Mouse (Mus musculus) MEL (cell line): ENCODE results near the gene Rgs9. TPM values are rescaled to one million over a fixed set of nuclear protein-coding genes. Genes with fewer than 3 reads are reported as not detected.

Experiments
- DNase-seq: peaks from one replicate; pipeline ENCODE4 v3.0.0; 2011; ENCODE audit warnings: low read depth, low spot score
- H3K27ac ChIP-seq: 2 replicates; pipeline ENCODE4 v1.5.1; 2012; ENCODE audit warnings: low read depth, mild to moderate bottlenecking, control low read depth, low read length, moderate library complexity; ENCODE audit not compliant: control insufficient read depth
- H3K27me3 ChIP-seq, 2 experiments: fragments of 150-350 bp in 1 of 2; sonication (generic) in 1 of 2; 2 replicates each; pipeline ENCODE4 v1.6.1; 2012; ENCODE audit warnings: low read length in 2 of 2, mild to moderate bottlenecking in 2 of 2, improper control_type of control experiment in 1 of 2, moderate library complexity in 1 of 2; ENCODE audit not compliant: insufficient read depth in 2 of 2, control insufficient read depth in 1 of 2
- H3K36me3 ChIP-seq, 2 experiments: 2 replicates each; pipeline ENCODE4 v1.6.1; 2012 to 2014; ENCODE audit warnings: low read length in 2 of 2, improper control_type of control experiment in 1 of 2, inconsistent platforms in 1 of 2, mild to moderate bottlenecking in 1 of 2; ENCODE audit not compliant: insufficient read depth in 2 of 2, control insufficient read depth in 1 of 2
- H3K4me1 ChIP-seq, 2 experiments: fragments of 150-350 bp in 1 of 2; sonication (generic) in 1 of 2; 2 replicates each; pipeline ENCODE4 v1.6.1; 2012; ENCODE audit warnings: low read length in 2 of 2, improper control_type of control experiment in 1 of 2, mild to moderate bottlenecking in 1 of 2; ENCODE audit not compliant: insufficient read depth in 2 of 2, control insufficient read depth in 1 of 2
- H3K4me3 ChIP-seq, 2 experiments: fragments of 150-350 bp in 1 of 2; sonication (generic) in 1 of 2; 2 replicates each; pipeline ENCODE4 v1.5.1; 2012; ENCODE audit warnings: low read depth in 2 of 2, low read length in 2 of 2, mild to moderate bottlenecking in 2 of 2, moderate library complexity in 2 of 2, control low read depth in 1 of 2, improper control_type of control experiment in 1 of 2; ENCODE audit not compliant: control insufficient read depth in 1 of 2, insufficient read depth in 1 of 2
- H3K79me2 ChIP-seq: 2 replicates; pipeline ENCODE4 v1.6.1; 2012; ENCODE audit warnings: mild to moderate bottlenecking, low read length, moderate library complexity; ENCODE audit not compliant: control insufficient read depth, poor library complexity, insufficient read depth
- H3K9ac ChIP-seq: 2 replicates; pipeline ENCODE4 v1.6.1; 2012; ENCODE audit warnings: low read depth, mild to moderate bottlenecking, control low read depth, low read length, moderate library complexity; ENCODE audit not compliant: control insufficient read depth, poor library complexity, severe bottlenecking
- H3K9me3 ChIP-seq: fragments of 150-350 bp; sonication (generic); replicated peaks from 2 replicates; pipeline ENCODE4 v1.6.1; 2012; ENCODE audit warnings: mild to moderate bottlenecking, low read length, improper control_type of control experiment, moderate library complexity; ENCODE audit not compliant: insufficient read depth
- BHLHE40 ChIP-seq: IDR thresholded peaks from 2 replicates; pipeline ENCODE4 v1.6.1; 2012; ENCODE audit warnings: low read depth, mild to moderate bottlenecking, inconsistent platforms, low read length, improper control_type of control experiment, borderline replicate concordance
- CHD1 ChIP-seq: IDR thresholded peaks from 2 replicates; pipeline ENCODE4 v1.6.1; 2012; ENCODE audit warnings: low read depth, mild to moderate bottlenecking, inconsistent platforms, low read length, improper control_type of control experiment
- CHD2 ChIP-seq: IDR thresholded peaks from 2 replicates; pipeline ENCODE4 v1.6.1; 2011; ENCODE audit warnings: low read length, improper control_type of control experiment
- CTCF ChIP-seq, 3 experiments: IDR thresholded peaks in 2 of 3; conservative IDR thresholded peaks in 1 of 3; 2 replicates each; pipeline ENCODE4 v1.5.1; 2011 to 2012; ENCODE audit warnings: low read length in 3 of 3, low read depth in 2 of 3, mild to moderate bottlenecking in 2 of 3, improper control_type of control experiment in 1 of 3, inconsistent platforms in 1 of 3, mixed read lengths in 1 of 3, moderate library complexity in 1 of 3; ENCODE audit not compliant: control insufficient read depth in 1 of 3, insufficient read depth in 1 of 3, poor library complexity in 1 of 3, severe bottlenecking in 1 of 3
- E2F4 ChIP-seq: IDR thresholded peaks from 2 replicates; pipeline ENCODE4 v1.6.1; 2011; ENCODE audit warnings: low read depth, low read length, improper control_type of control experiment, borderline replicate concordance
- ELF1 ChIP-seq: IDR thresholded peaks from 2 replicates; pipeline ENCODE4 v1.6.1; 2014; ENCODE audit warnings: low read depth, mild to moderate bottlenecking, inconsistent platforms, low read length, improper control_type of control experiment, moderate library complexity
- EP300 ChIP-seq, 2 experiments: IDR thresholded peaks; 2 replicates each; pipeline ENCODE4 v1.6.1; 2011; ENCODE audit warnings: improper control_type of control experiment in 2 of 2, low read length in 2 of 2, low read depth in 1 of 2, mild to moderate bottlenecking in 1 of 2
- ETS1 ChIP-seq: IDR thresholded peaks from 2 replicates; pipeline ENCODE4 v1.6.1; 2012; ENCODE audit warnings: low read depth, mild to moderate bottlenecking, inconsistent platforms, low read length, improper control_type of control experiment, moderate library complexity
- GABPA ChIP-seq: IDR thresholded peaks from 2 replicates; pipeline ENCODE4 v1.6.1; 2012; ENCODE audit warnings: low read depth, mild to moderate bottlenecking, inconsistent platforms, low read length, improper control_type of control experiment, moderate library complexity
- HCFC1 ChIP-seq: IDR thresholded peaks from 2 replicates; pipeline ENCODE4 v1.6.1; 2012; ENCODE audit warnings: low read depth, mild to moderate bottlenecking, inconsistent platforms, low read length, improper control_type of control experiment, moderate library complexity
- JUND ChIP-seq: IDR thresholded peaks from 2 replicates; pipeline ENCODE4 v1.6.1; 2011; ENCODE audit warnings: low read depth, mild to moderate bottlenecking, improper control_type of control experiment, low read length
- KAT2A ChIP-seq: conservative IDR thresholded peaks from 2 replicates; pipeline ENCODE4 v1.6.1; 2012; ENCODE audit warnings: low read depth, low read length, improper control_type of control experiment, inconsistent platforms
- MAFK ChIP-seq: IDR thresholded peaks from 2 replicates; pipeline ENCODE4 v1.6.1; 2011; ENCODE audit warnings: low read depth, mild to moderate bottlenecking, low read length, improper control_type of control experiment, borderline replicate concordance
- MAX ChIP-seq: IDR thresholded peaks from 2 replicates; pipeline ENCODE4 v1.6.1; 2011; ENCODE audit warnings: low read length, improper control_type of control experiment
- MAZ ChIP-seq: IDR thresholded peaks from 2 replicates; pipeline ENCODE4 v1.6.1; 2012; ENCODE audit warnings: low read depth, mild to moderate bottlenecking, inconsistent platforms, low read length, improper control_type of control experiment
- MEF2A ChIP-seq: IDR thresholded peaks from 2 replicates; pipeline ENCODE4 v1.6.1; 2014; ENCODE audit warnings: low read depth, mild to moderate bottlenecking, inconsistent platforms, low read length, improper control_type of control experiment; ENCODE audit not compliant: poor library complexity, insufficient replicate concordance, severe bottlenecking; ENCODE audit errors: extremely low read depth
- MXI1 ChIP-seq: IDR thresholded peaks from 2 replicates; pipeline ENCODE4 v1.6.1; 2011; ENCODE audit warnings: mild to moderate bottlenecking, low read depth, low read length, improper control_type of control experiment
- MYC ChIP-seq: IDR thresholded peaks from 2 replicates; pipeline ENCODE4 v1.6.1; 2011; ENCODE audit warnings: low read depth, mild to moderate bottlenecking, low read length, improper control_type of control experiment, moderate library complexity
- NELFE ChIP-seq: IDR thresholded peaks from 2 replicates; pipeline ENCODE4 v1.6.1; 2011; ENCODE audit warnings: low read depth, low read length, improper control_type of control experiment
- NRF1 ChIP-seq: IDR thresholded peaks from 2 replicates; pipeline ENCODE4 v1.6.1; 2014; ENCODE audit warnings: low read depth, mild to moderate bottlenecking, inconsistent platforms, low read length, improper control_type of control experiment, moderate library complexity; ENCODE audit not compliant: poor library complexity, insufficient read depth, severe bottlenecking
- POLR2A ChIP-seq, 2 experiments: IDR thresholded peaks; 2 replicates each; pipeline ENCODE4 v1.6.1; 2011 to 2012; ENCODE audit warnings: low read length in 2 of 2, mild to moderate bottlenecking in 2 of 2, control low read depth in 1 of 2, improper control_type of control experiment in 1 of 2, low read depth in 1 of 2, moderate library complexity in 1 of 2; ENCODE audit not compliant: control insufficient read depth in 1 of 2, insufficient read depth in 1 of 2, poor library complexity in 1 of 2
- POLR2AphosphoS2 ChIP-seq: IDR thresholded peaks from 2 replicates; pipeline ENCODE4 v1.6.1; 2011; ENCODE audit warnings: low read length, improper control_type of control experiment
- POLR2AphosphoS5 ChIP-seq: IDR thresholded peaks from 2 replicates; pipeline ENCODE4 v1.6.1; 2012; ENCODE audit warnings: low read depth, borderline replicate concordance, mild to moderate bottlenecking, inconsistent platforms, low read length, moderate library complexity, mixed read lengths
- RAD21 ChIP-seq: IDR thresholded peaks from 2 replicates; pipeline ENCODE4 v1.6.1; 2011; ENCODE audit warnings: mild to moderate bottlenecking, low read depth, low read length, improper control_type of control experiment
- RCOR1 ChIP-seq: IDR thresholded peaks from 2 replicates; pipeline ENCODE4 v1.6.1; 2012; ENCODE audit warnings: low read depth, mild to moderate bottlenecking, inconsistent platforms, low read length, improper control_type of control experiment
- SIN3A ChIP-seq: IDR thresholded peaks from 2 replicates; pipeline ENCODE4 v1.6.1; 2012; ENCODE audit warnings: low read length, improper control_type of control experiment, inconsistent platforms
- SMC3 ChIP-seq: IDR thresholded peaks from 2 replicates; pipeline ENCODE4 v1.6.1; 2011; ENCODE audit warnings: low read depth, low read length, improper control_type of control experiment
- TAL1 ChIP-seq: IDR thresholded peaks from 2 replicates; pipeline ENCODE4 v1.6.1; 2012; ENCODE audit warnings: mild to moderate bottlenecking, inconsistent platforms, low read length, moderate library complexity, mixed read lengths
- TBP ChIP-seq: IDR thresholded peaks from 2 replicates; pipeline ENCODE4 v1.8.0; 2011; ENCODE audit warnings: low read depth, low read length, improper control_type of control experiment
- TCF12 ChIP-seq: IDR thresholded peaks from 2 replicates; pipeline ENCODE4 v1.6.1; 2014; ENCODE audit warnings: low read depth, mild to moderate bottlenecking, inconsistent platforms, low read length, improper control_type of control experiment, moderate library complexity
- UBTF ChIP-seq: IDR thresholded peaks from 2 replicates; pipeline ENCODE4 v1.6.1; 2012; ENCODE audit warnings: low read depth, mild to moderate bottlenecking, inconsistent platforms, low read length, improper control_type of control experiment, moderate library complexity, borderline replicate concordance; ENCODE audit not compliant: insufficient read depth
- USF1 ChIP-seq: IDR thresholded peaks from 2 replicates; pipeline ENCODE4 v1.6.1; 2014; ENCODE audit warnings: low read depth, mild to moderate bottlenecking, inconsistent platforms, low read length, improper control_type of control experiment, moderate library complexity
- USF2 ChIP-seq, 2 experiments: IDR thresholded peaks; 2 replicates each; pipeline ENCODE4 v1.6.1; 2011 to 2012; ENCODE audit warnings: improper control_type of control experiment in 2 of 2, low read length in 2 of 2, borderline replicate concordance in 1 of 2, inconsistent platforms in 1 of 2, low read depth in 1 of 2, mild to moderate bottlenecking in 1 of 2; ENCODE audit not compliant: insufficient read depth in 1 of 2
- ZC3H11A ChIP-seq: IDR thresholded peaks from 2 replicates; pipeline ENCODE4 v1.6.1; 2012; ENCODE audit warnings: low read depth, mild to moderate bottlenecking, inconsistent platforms, low read length, improper control_type of control experiment
- ZKSCAN1 ChIP-seq: IDR thresholded peaks from 2 replicates; pipeline ENCODE4 v1.6.1; 2012; ENCODE audit warnings: low read depth, mild to moderate bottlenecking, inconsistent platforms, low read length, improper control_type of control experiment, moderate library complexity
- ZMIZ1 ChIP-seq: IDR thresholded peaks from 2 replicates; pipeline ENCODE4 v1.6.1; 2012; ENCODE audit warnings: low read depth, mild to moderate bottlenecking, inconsistent platforms, low read length, improper control_type of control experiment, moderate library complexity
- polyA plus RNA-seq, 2 experiments: library from polyadenylated mRNA; stranded (reverse) in 1 of 2; unstranded in 1 of 2; fragments of >175 nt in 1 of 2; fragments of >200 nt in 1 of 2; gene quantifications; 2 replicates each; pipeline versions ENCODE4 v1.2.1 to v1.2.4; 2012; ENCODE audit warnings: low replicate concordance in 2 of 2, low read depth in 1 of 2; ENCODE audit not compliant: insufficient read length in 2 of 2, insufficient read depth in 1 of 2, missing spikeins in 1 of 2
- total RNA-seq: library from RNA; depleted of rRNA; stranded (reverse); fragments of 300-350 nt; gene quantifications from 2 replicates; pipeline ENCODE4 v1.2.3, GENCODE M21; 2012

Rgs9 gene
- total and polyA plus RNA-seq, 3 experiments = not detected

- DNase-seq = no peak
- no peak overlapping the region for H3K27ac ChIP-seq
- peaks cover 0 to 14% of the 10 kb centered on the region in 2 experiments; a peak in 2 of 4 replicates for H3K36me3 ChIP-seq
- H3K27me3 ChIP-seq = no peaks in the 10 kb centered on the region
- H3K9ac ChIP-seq = no peak overlapping the region
- no peaks in the 10 kb centered on the region for H3K79me2 ChIP-seq
- peaks cover 5 to 34% of the 10 kb centered on the region in 2 experiments for H3K4me1 ChIP-seq
- H3K4me3 ChIP-seq = no peak overlapping the region
- H3K9me3 ChIP-seq = no peaks in the 10 kb centered on the region
- TF ChIP-seq UBTF (no peak), MAX (peak; percentile 36; the same call in 1 of the 2 replicates), CHD2 (no peak), HCFC1 (no peak), ELF1 (no peak), MYC (no peak), USF1 (no peak), CHD1 (no peak), SIN3A (no peak), USF2 (IDR thresholded peaks at IDR 0.05; ENCODE audit: borderline replicate concordance in 1 of 2, insufficient read depth in 1 of 2, low read depth in 1 of 2, low read length in 2 of 2) (no peak), ZKSCAN1 (no peak), SMC3 (no peak), TBP (no peak), POLR2A (IDR thresholded peaks at IDR 0.05; ENCODE audit: control insufficient read depth in 1 of 2, insufficient read depth in 1 of 2, low read depth in 1 of 2, low read length in 2 of 2, poor library complexity in 1 of 2) (no peak), MAFK (no peak), BHLHE40 (peak; percentile 73), JUND (no peak), TCF12 (peak; percentile 73), RCOR1 (no peak), MEF2A (no peak), CTCF (IDR thresholded peaks at IDR 0.05 in 2 of 3, conservative IDR thresholded peaks at IDR 0.05 in 1 of 3; ENCODE audit: control insufficient read depth in 1 of 3, insufficient read depth in 1 of 3, low read depth in 2 of 3, low read length in 3 of 3, poor library complexity in 1 of 3, severe bottlenecking in 1 of 3) (no peak), TAL1 (no peak), EP300 (IDR thresholded peaks at IDR 0.05; ENCODE audit: low read depth in 1 of 2, low read length in 2 of 2) (peak; percentile 63 to 67; a peak in 3 of 4 replicates), ZMIZ1 (no peak), RAD21 (no peak), ZC3H11A (no peak), ETS1 (peak; percentile 47), NELFE (no peak), MXI1 (peak; percentile 67; the same call in 1 of the 2 replicates), E2F4 (no peak), GABPA (no peak), MAZ (no peak), POLR2AphosphoS5 (no peak), POLR2AphosphoS2 (no peak), KAT2A (no peak), NRF1 (no peak)
These were observed 41.4 kb upstream of the Rgs9 start for GRCm38 (mm10) chr11:109339155-109339938.
